Mouse (Mus musculus): ENCODE measurements around the gene Vezf1. TPM values are rescaled to one million over a fixed set of nuclear protein-coding genes. Genes with fewer than 3 reads are reported as not detected.
A peak's percentile ranks its signal among the peaks of the same experiment; 100 is the strongest.

Gene Vezf1
- polyA plus RNA-seq, 1 experiment, result 29.6 TPM

GRCm38 (mm10) chr11:88103214-88103941 is 35.3 kb downstream of the Vezf1 start:
- WGBS, result 93% methylated on average over 19 of the region's 19 CpGs
- DNase-seq, result no peak
- Histone ChIP-seq H3K27me3 (ENCODE audit: control insufficient read depth, insufficient read depth, low read length) (no peaks in the 10 kb centered on the region), H3K4me1 (ENCODE audit: control insufficient read depth, insufficient read depth, low read length) (no peaks in the 10 kb centered on the region), H3K27ac (ENCODE audit: insufficient read depth, low read length) (no peak overlapping the region), H3K4me3 (replicated peaks; ENCODE audit: insufficient read depth, low read depth, low read length) (no peak overlapping the region)
- TF ChIP-seq POLR2A (IDR thresholded peaks at IDR 0.05; ENCODE audit: borderline replicate concordance, insufficient read depth, low read length), result no peak
- TF ChIP-seq CTCF (IDR thresholded peaks at IDR 0.05; ENCODE audit: borderline replicate concordance, insufficient read depth, low read depth, low read length), result no peak

- no peak for DNase-seq
- H3K27ac ChIP-seq (ENCODE audit: insufficient read depth, low read length), result no peak overlapping the region
- no peak overlapping the region for H3K4me3 ChIP-seq (replicated peaks; ENCODE audit: insufficient read depth, low read depth, low read length)
- 81% methylated on average over 6 of the region's 6 CpGs for WGBS
- no peak for TF ChIP-seq CTCF (IDR thresholded peaks at IDR 0.05; ENCODE audit: borderline replicate concordance, insufficient read depth, low read depth, low read length)
- no peak for TF ChIP-seq POLR2A (IDR thresholded peaks at IDR 0.05; ENCODE audit: borderline replicate concordance, insufficient read depth, low read length)
- no peaks in the 10 kb centered on the region for H3K4me1 ChIP-seq (ENCODE audit: control insufficient read depth, insufficient read depth, low read length)
- H3K27me3 ChIP-seq (ENCODE audit: control insufficient read depth, insufficient read depth, low read length), result no peaks in the 10 kb centered on the region
These were observed 37.6 kb downstream of the Vezf1 start for GRCm38 (mm10) chr11:88105494-88106291.

- TF ChIP-seq POLR2A (IDR thresholded peaks at IDR 0.05; ENCODE audit: borderline replicate concordance, insufficient read depth, low read length) (no peak), CTCF (IDR thresholded peaks at IDR 0.05; ENCODE audit: borderline replicate concordance, insufficient read depth, low read depth, low read length) (no peak)
- no peak for DNase-seq
- no peaks in the 10 kb centered on the region for H3K4me1 ChIP-seq (ENCODE audit: control insufficient read depth, insufficient read depth, low read length)
- 83% methylated on average over 8 of the region's 8 CpGs for WGBS
- H3K4me3 ChIP-seq (replicated peaks; ENCODE audit: insufficient read depth, low read depth, low read length), result no peak overlapping the region
- H3K27me3 ChIP-seq (ENCODE audit: control insufficient read depth, insufficient read depth, low read length), result no peaks in the 10 kb centered on the region
- H3K27ac ChIP-seq (ENCODE audit: insufficient read depth, low read length), result no peak overlapping the region
These were observed 38.1 kb downstream of the Vezf1 start for GRCm38 (mm10) chr11:88106292-88106554.

- WGBS, result 82% methylated on average over 4 of the region's 4 CpGs
- TF ChIP-seq CTCF (IDR thresholded peaks at IDR 0.05; ENCODE audit: borderline replicate concordance, insufficient read depth, low read depth, low read length), result no peak
- TF ChIP-seq POLR2A (IDR thresholded peaks at IDR 0.05; ENCODE audit: borderline replicate concordance, insufficient read depth, low read length), result no peak
- no peak for DNase-seq
- no peaks in the 10 kb centered on the region for H3K4me1 ChIP-seq (ENCODE audit: control insufficient read depth, insufficient read depth, low read length)
- H3K27me3 ChIP-seq (ENCODE audit: control insufficient read depth, insufficient read depth, low read length), result no peaks in the 10 kb centered on the region
- H3K4me3 ChIP-seq (replicated peaks; ENCODE audit: insufficient read depth, low read depth, low read length), result no peak overlapping the region
- peak overlapping the region; percentile 25; the same call in 1 of the 2 replicates for H3K27ac ChIP-seq (ENCODE audit: insufficient read depth, low read length)
These were observed 39.3 kb downstream of the Vezf1 start for GRCm38 (mm10) chr11:88107365-88107764.

- no peak for DNase-seq
- no peak overlapping the region for H3K27ac ChIP-seq (ENCODE audit: insufficient read depth, low read length)
- peaks cover 9% of the 10 kb centered on the region for H3K4me1 ChIP-seq (ENCODE audit: control insufficient read depth, insufficient read depth, low read length)
- WGBS, result 73% methylated on average over 9 of the region's 9 CpGs
- no peak overlapping the region for H3K4me3 ChIP-seq (replicated peaks; ENCODE audit: insufficient read depth, low read depth, low read length)
- H3K27me3 ChIP-seq (ENCODE audit: control insufficient read depth, insufficient read depth, low read length), result no peaks in the 10 kb centered on the region
- no peak for TF ChIP-seq POLR2A (IDR thresholded peaks at IDR 0.05; ENCODE audit: borderline replicate concordance, insufficient read depth, low read length)
- no peak for TF ChIP-seq CTCF (IDR thresholded peaks at IDR 0.05; ENCODE audit: borderline replicate concordance, insufficient read depth, low read depth, low read length)
These were observed 42.0 kb downstream of the Vezf1 start for GRCm38 (mm10) chr11:88110031-88110594.

- Histone ChIP-seq H3K4me3 (replicated peaks; ENCODE audit: insufficient read depth, low read depth, low read length) (no peak overlapping the region), H3K27ac (ENCODE audit: insufficient read depth, low read length) (no peak overlapping the region), H3K27me3 (ENCODE audit: control insufficient read depth, insufficient read depth, low read length) (no peaks in the 10 kb centered on the region), H3K4me1 (ENCODE audit: control insufficient read depth, insufficient read depth, low read length) (peaks cover 13% of the 10 kb centered on the region)
- DNase-seq, result no peak
- TF ChIP-seq POLR2A (IDR thresholded peaks at IDR 0.05; ENCODE audit: borderline replicate concordance, insufficient read depth, low read length) (no peak), CTCF (IDR thresholded peaks at IDR 0.05; ENCODE audit: borderline replicate concordance, insufficient read depth, low read depth, low read length) (no peak)
- WGBS, result 73% methylated on average over 13 of the region's 13 CpGs
These were observed 44.0 kb downstream of the Vezf1 start for GRCm38 (mm10) chr11:88112078-88112477.

- no peak overlapping the region for H3K4me3 ChIP-seq (replicated peaks; ENCODE audit: insufficient read depth, low read depth, low read length)
- H3K4me1 ChIP-seq (ENCODE audit: control insufficient read depth, insufficient read depth, low read length), result peaks cover 17% of the 10 kb centered on the region
- no peaks in the 10 kb centered on the region for H3K27me3 ChIP-seq (ENCODE audit: control insufficient read depth, insufficient read depth, low read length)
- no peak for TF ChIP-seq POLR2A (IDR thresholded peaks at IDR 0.05; ENCODE audit: borderline replicate concordance, insufficient read depth, low read length)
- TF ChIP-seq CTCF (IDR thresholded peaks at IDR 0.05; ENCODE audit: borderline replicate concordance, insufficient read depth, low read depth, low read length), result no peak
- no peak for DNase-seq
- no peak overlapping the region for H3K27ac ChIP-seq (ENCODE audit: insufficient read depth, low read length)
- WGBS, result 88% methylated on average over 7 of the region's 7 CpGs
These were observed 44.7 kb downstream of the Vezf1 start for GRCm38 (mm10) chr11:88112677-88113333.
